Mouse (Mus musculus): ENCODE measurements at regions not wholly inside any gene's neighbourhood (a gene's known extent, or its start where the extent isn't known, plus 50 kb on each side); places are given as distances from the start of the nearest gene placed in this dataset.

GRCm38 (mm10) chr9:79165596-79165995 is 550.2 kb downstream of the Cd109 start:
- Histone ChIP-seq H3K4me1 (ENCODE audit: insufficient read depth, low read length) (no peaks in the 10 kb centered on the region), H3K27me3 (ENCODE audit: insufficient read depth, low read length) (no peaks in the 10 kb centered on the region), H3K36me3 (ENCODE audit: insufficient read depth, low read length) (no peaks in the 10 kb centered on the region), H3K4me2 (ENCODE audit: low read depth, low read length) (no peak overlapping the region), H3K9me3 (ENCODE audit: low read length) (no peaks in the 10 kb centered on the region), H3K4me3 (ENCODE audit: low read length) (no peak overlapping the region), H3K27ac (no peak overlapping the region), H3K9ac (replicated peaks; ENCODE audit: low read length) (no peak overlapping the region)
- no peak for TF ChIP-seq CTCF (IDR thresholded peaks at IDR 0.05; ENCODE audit: low read depth)
- WGBS = 47% methylated on average over 2 of the region's 2 CpGs
- ATAC-seq (no peak), DNase-seq (ENCODE audit: low spot score) (no peak)

- ATAC-seq = no peak
- DNase-seq (ENCODE audit: low spot score) = no peak
- no peak overlapping the region for H3K4me3 ChIP-seq (ENCODE audit: low read length)
- no peaks in the 10 kb centered on the region for H3K36me3 ChIP-seq (ENCODE audit: insufficient read depth, low read length)
- H3K9ac ChIP-seq (replicated peaks; ENCODE audit: low read length) = no peak overlapping the region
- no peaks in the 10 kb centered on the region for H3K9me3 ChIP-seq (ENCODE audit: low read length)
- H3K27me3 ChIP-seq (ENCODE audit: insufficient read depth, low read length) = no peaks in the 10 kb centered on the region
- H3K4me1 ChIP-seq (ENCODE audit: insufficient read depth, low read length) = no peaks in the 10 kb centered on the region
- TF ChIP-seq CTCF (IDR thresholded peaks at IDR 0.05; ENCODE audit: low read depth) = no peak
- H3K4me2 ChIP-seq (ENCODE audit: low read depth, low read length) = no peak overlapping the region
- no peak overlapping the region for H3K27ac ChIP-seq
Measured at GRCm38 (mm10) chr9:79173036-79173435, 545.6 kb downstream of the Col12a1 start.

GRCm38 (mm10) chr9:79179954-79180353 is 538.7 kb downstream of the Col12a1 start:
- no peaks in the 10 kb centered on the region for H3K9me3 ChIP-seq (ENCODE audit: low read length)
- ATAC-seq = no peak
- no peak overlapping the region for H3K4me2 ChIP-seq (ENCODE audit: low read depth, low read length)
- WGBS = 70% methylated on average over 2 of the region's 2 CpGs
- DNase-seq (ENCODE audit: low spot score) = no peak
- TF ChIP-seq CTCF (IDR thresholded peaks at IDR 0.05; ENCODE audit: low read depth) = no peak
- H3K9ac ChIP-seq (replicated peaks; ENCODE audit: low read length) = no peak overlapping the region
- no peak overlapping the region for H3K4me3 ChIP-seq (ENCODE audit: low read length)
- H3K4me1 ChIP-seq (ENCODE audit: insufficient read depth, low read length) = no peaks in the 10 kb centered on the region
- no peaks in the 10 kb centered on the region for H3K27me3 ChIP-seq (ENCODE audit: insufficient read depth, low read length)
- no peaks in the 10 kb centered on the region for H3K36me3 ChIP-seq (ENCODE audit: insufficient read depth, low read length)
- no peak overlapping the region for H3K27ac ChIP-seq

- Histone ChIP-seq H3K4me1 (ENCODE audit: insufficient read depth, low read length) (no peaks in the 10 kb centered on the region), H3K4me3 (ENCODE audit: low read length) (no peak overlapping the region), H3K27me3 (ENCODE audit: insufficient read depth, low read length) (no peaks in the 10 kb centered on the region), H3K9me3 (ENCODE audit: low read length) (no peaks in the 10 kb centered on the region), H3K27ac (no peak overlapping the region), H3K4me2 (ENCODE audit: low read depth, low read length) (no peak overlapping the region), H3K36me3 (ENCODE audit: insufficient read depth, low read length) (no peaks in the 10 kb centered on the region), H3K9ac (replicated peaks; ENCODE audit: low read length) (no peak overlapping the region)
- ATAC-seq (no peak), DNase-seq (ENCODE audit: low spot score) (no peak)
- no peak for TF ChIP-seq CTCF (IDR thresholded peaks at IDR 0.05; ENCODE audit: low read depth)
- WGBS = 94% methylated on average over 2 of the region's 2 CpGs
Measured at GRCm38 (mm10) chr9:79195420-79195819, 523.2 kb downstream of the Col12a1 start.

- H3K4me2 ChIP-seq (ENCODE audit: low read depth, low read length) = no peak overlapping the region
- no peaks in the 10 kb centered on the region for H3K27me3 ChIP-seq (ENCODE audit: insufficient read depth, low read length)
- TF ChIP-seq CTCF (IDR thresholded peaks at IDR 0.05; ENCODE audit: low read depth) = no peak
- no peak overlapping the region for H3K9ac ChIP-seq (replicated peaks; ENCODE audit: low read length)
- WGBS = 80% methylated on average over 3 of the region's 3 CpGs
- no peaks in the 10 kb centered on the region for H3K36me3 ChIP-seq (ENCODE audit: insufficient read depth, low read length)
- H3K4me3 ChIP-seq (ENCODE audit: low read length) = no peak overlapping the region
- H3K9me3 ChIP-seq (ENCODE audit: low read length) = no peaks in the 10 kb centered on the region
- DNase-seq (ENCODE audit: low spot score) (no peak), ATAC-seq (no peak)
- H3K4me1 ChIP-seq (ENCODE audit: insufficient read depth, low read length) = no peaks in the 10 kb centered on the region
- no peak overlapping the region for H3K27ac ChIP-seq
Measured at GRCm38 (mm10) chr9:79201755-79202154, 516.9 kb downstream of the Col12a1 start.

GRCm38 (mm10) chr9:79213364-79213763 is 505.3 kb downstream of the Col12a1 start:
- Histone ChIP-seq H3K27me3 (ENCODE audit: insufficient read depth, low read length) (no peaks in the 10 kb centered on the region), H3K9ac (replicated peaks; ENCODE audit: low read length) (no peak overlapping the region), H3K4me2 (ENCODE audit: low read depth, low read length) (no peak overlapping the region), H3K4me1 (ENCODE audit: insufficient read depth, low read length) (no peaks in the 10 kb centered on the region), H3K36me3 (ENCODE audit: insufficient read depth, low read length) (no peaks in the 10 kb centered on the region), H3K4me3 (ENCODE audit: low read length) (no peak overlapping the region), H3K27ac (no peak overlapping the region), H3K9me3 (ENCODE audit: low read length) (no peaks in the 10 kb centered on the region)
- 41% methylated on average over 6 of the region's 6 CpGs for whole genome bisulfite sequencing
- DNase-seq (ENCODE audit: low spot score) (peak; percentile 3), ATAC-seq (no peak)
- no peak for TF ChIP-seq CTCF (IDR thresholded peaks at IDR 0.05; ENCODE audit: low read depth)

GRCm38 (mm10) chr9:79215986-79216385 is 502.6 kb downstream of the Col12a1 start:
- DNase-seq (ENCODE audit: low spot score) (no peak), ATAC-seq (no peak)
- no peak for TF ChIP-seq CTCF (IDR thresholded peaks at IDR 0.05; ENCODE audit: low read depth)
- no peaks in the 10 kb centered on the region for H3K9me3 ChIP-seq (ENCODE audit: low read length)
- no peaks in the 10 kb centered on the region for H3K4me1 ChIP-seq (ENCODE audit: insufficient read depth, low read length)
- H3K4me3 ChIP-seq (ENCODE audit: low read length) = no peak overlapping the region
- no peak overlapping the region for H3K4me2 ChIP-seq (ENCODE audit: low read depth, low read length)
- WGBS = 64% methylated on average over 3 of the region's 3 CpGs
- no peaks in the 10 kb centered on the region for H3K27me3 ChIP-seq (ENCODE audit: insufficient read depth, low read length)
- no peaks in the 10 kb centered on the region for H3K36me3 ChIP-seq (ENCODE audit: insufficient read depth, low read length)
- no peak overlapping the region for H3K27ac ChIP-seq
- no peak overlapping the region for H3K9ac ChIP-seq (replicated peaks; ENCODE audit: low read length)
